Mouse (Mus musculus) cerebellum, adult 2 months (tissue): ENCODE results near the gene Adgre1.

Experiments used
- CTCF ChIP-seq: fragments of 200-500 bp; IDR thresholded peaks from 2 replicates; pipeline ENCODE4 v1.5.1; 2011; ENCODE audit warnings: low read depth, mild to moderate bottlenecking, control low read depth, low read length, moderate library complexity, borderline replicate concordance; ENCODE audit not compliant: insufficient read depth
- POLR2A ChIP-seq: fragments of 200-500 bp; IDR thresholded peaks from 2 replicates; pipeline ENCODE4 v1.6.1; 2011; ENCODE audit warnings: low read length, control low read depth, borderline replicate concordance; ENCODE audit not compliant: insufficient read depth

DNA sequence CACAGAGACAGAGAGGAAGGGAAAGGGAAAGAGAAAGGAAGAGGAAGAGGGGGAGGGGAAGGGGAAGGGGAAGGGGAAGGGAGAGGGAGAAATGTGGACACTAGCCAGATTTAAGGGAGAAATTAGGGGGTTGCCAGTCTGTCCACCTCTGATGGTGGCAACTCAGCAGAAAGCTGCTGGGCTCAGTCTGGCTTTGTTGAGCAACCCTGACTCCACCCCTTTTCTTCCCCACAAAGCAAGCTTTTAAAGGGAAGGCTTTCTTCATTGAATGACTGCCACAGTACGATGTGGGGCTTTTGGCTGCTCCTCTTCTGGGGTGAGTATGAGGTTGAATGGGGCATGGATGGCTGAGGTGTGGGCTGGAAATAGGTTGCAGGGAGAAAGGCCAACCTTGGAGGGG, at the start of gene Adgre1:
- TF ChIP-seq CTCF (no peak), POLR2A (no peak)
